Mouse (Mus musculus) c-Kit-negative CD71-positive TER-119-positive erythroid progenitor cells, embryonic 14.5 days (primary cell): ENCODE data around the gene BC005537.
"Not testable (repeated sequence)": the region's sequence is repeated elsewhere in the genome, so short reads cannot be mapped to it uniquely, and the experiment has no call there.

ENCODE experiments used
- DNase-seq: peaks from one replicate; pipeline ENCODE4 v3.0.0-alpha.2; 2013; ENCODE audit warnings: low read depth, low spot score

BC005537 gene

GRCm38 (mm10) chr13:24801308-24801921 is at the start of gene BC005537:
TSS of gene BC005537 (plus strand) at chr13:24801657.
- peak; percentile 42 for DNase-seq

GRCm38 (mm10) chr13:24756756-24757155 is 44.7 kb upstream of the BC005537 start:
- no peak for DNase-seq

- no peak for DNase-seq
Observed at GRCm38 (mm10) chr13:24757820-24758564, 43.5 kb upstream of the BC005537 start.

- no peak for DNase-seq
Observed at GRCm38 (mm10) chr13:24759451-24759850, 42.0 kb upstream of the BC005537 start.

GRCm38 (mm10) chr13:24760351-24760870 is 41.0 kb upstream of the BC005537 start:
- no peak for DNase-seq

GRCm38 (mm10) chr13:24761083-24761402 is 40.4 kb upstream of the BC005537 start:
- DNase-seq: no peak

GRCm38 (mm10) chr13:24761403-24762227 is 39.8 kb upstream of the BC005537 start, which contains the start of gene Gmnn:
TSS of gene Gmnn (minus strand) at chr13:24761923.
- DNase-seq: peak; percentile 90

GRCm38 (mm10) chr13:24762254-24762653 is 39.2 kb upstream of the BC005537 start:
- DNase-seq: no peak

GRCm38 (mm10) chr13:24767809-24768208 is 33.6 kb upstream of the BC005537 start:
- DNase-seq: not testable (repeated sequence)

GRCm38 (mm10) chr13:24771482-24771881 is 30.0 kb upstream of the BC005537 start:
- not testable (repeated sequence) for DNase-seq

- peak; percentile 63 for DNase-seq
Observed at GRCm38 (mm10) chr13:24776146-24776844, 25.2 kb upstream of the BC005537 start.

- no peak for DNase-seq
Observed at GRCm38 (mm10) chr13:24778026-24778425, 23.4 kb upstream of the BC005537 start.

- no peak for DNase-seq
Observed at GRCm38 (mm10) chr13:24778706-24779380, 22.6 kb upstream of the BC005537 start.

GRCm38 (mm10) chr13:24781916-24782315 is 19.5 kb upstream of the BC005537 start:
- no peak for DNase-seq

- DNase-seq: no peak
Observed at GRCm38 (mm10) chr13:24786014-24786490, 15.4 kb upstream of the BC005537 start.

- no peak for DNase-seq
Observed at GRCm38 (mm10) chr13:24787477-24787876, 14.0 kb upstream of the BC005537 start.

- DNase-seq: no peak
Observed at GRCm38 (mm10) chr13:24791349-24791748, 10.1 kb upstream of the BC005537 start.

GRCm38 (mm10) chr13:24792411-24793045 is 8.9 kb upstream of the BC005537 start:
- DNase-seq: no peak

GRCm38 (mm10) chr13:24798686-24799085 is 2.8 kb upstream of the BC005537 start:
- DNase-seq: no peak

- no peak for DNase-seq
Observed at GRCm38 (mm10) chr13:24799378-24799777, 2.1 kb upstream of the BC005537 start.
